Mouse (Mus musculus): ENCODE measurements around the gene Cbwd1. TPM values are rescaled to one million over a fixed set of nuclear protein-coding genes. Genes with fewer than 3 reads are reported as not detected.
"Not testable (repeated sequence)": the region's sequence is repeated elsewhere in the genome, so short reads cannot be mapped to it uniquely, and the experiment has no call there.

Gene Cbwd1
- polyA plus RNA-seq, 1 experiment from 2014 or later, result 12.7 TPM

- not testable (repeated sequence) for H3K4me2 ChIP-seq (replicated peaks); H3K27ac ChIP-seq; H3K9ac ChIP-seq; H3K9me3 ChIP-seq (ENCODE audit: control insufficient read depth, low read length); DNase-seq (ENCODE audit: low spot score); H3K27me3 ChIP-seq (ENCODE audit: control insufficient read depth, insufficient read depth, low read length); ATAC-seq (ENCODE audit: low FRiP score); H3K4me3 ChIP-seq (replicated peaks; ENCODE audit: low read length); H3K4me1 ChIP-seq (replicated peaks; ENCODE audit: control insufficient read depth, insufficient read depth, low read length); H3K36me3 ChIP-seq (replicated peaks; ENCODE audit: control insufficient read depth, insufficient read depth)
- 87% methylated on average over 23 of the region's 26 CpGs for WGBS
Measured at GRCm38 (mm10) chr19:24875129-24875870, 86.1 kb downstream of the Cbwd1 start, which contains the start of gene Gm10053. TSS of gene Gm10053 (plus strand) at chr19:24875686.

GRCm38 (mm10) chr19:24873873-24874272 is 87.5 kb downstream of the Cbwd1 start:
- ATAC-seq (ENCODE audit: low FRiP score) (no peak), DNase-seq (ENCODE audit: low spot score) (no peak)
- H3K4me3 ChIP-seq (replicated peaks; ENCODE audit: low read length), result no peak overlapping the region
- H3K36me3 ChIP-seq (replicated peaks; ENCODE audit: control insufficient read depth, insufficient read depth), result no peaks in the 10 kb centered on the region
- H3K9me3 ChIP-seq (ENCODE audit: control insufficient read depth, low read length), result no peaks in the 10 kb centered on the region
- H3K4me2 ChIP-seq (replicated peaks), result no peak overlapping the region
- H3K27me3 ChIP-seq (ENCODE audit: control insufficient read depth, insufficient read depth, low read length), result 0 out of 2 replicates have a peak, but pooled peaks cover 5% of the 10 kb centered on the region
- H3K9ac ChIP-seq, result no peak overlapping the region
- no peak overlapping the region for H3K27ac ChIP-seq
- no peaks in the 10 kb centered on the region for H3K4me1 ChIP-seq (replicated peaks; ENCODE audit: control insufficient read depth, insufficient read depth, low read length)
- WGBS, result 73% methylated on average over 2 of the region's 2 CpGs

GRCm38 (mm10) chr19:24871037-24871635 is 90.3 kb downstream of the Cbwd1 start:
- 21% methylated on average over 18 of the region's 18 CpGs for WGBS
- Histone ChIP-seq H3K4me1 (replicated peaks; ENCODE audit: control insufficient read depth, insufficient read depth, low read length) (no peaks in the 10 kb centered on the region), H3K27me3 (ENCODE audit: control insufficient read depth, insufficient read depth, low read length) (0 out of 2 replicates have a peak, but pooled peaks cover 5% of the 10 kb centered on the region), H3K36me3 (replicated peaks; ENCODE audit: control insufficient read depth, insufficient read depth) (no peaks in the 10 kb centered on the region), H3K9me3 (ENCODE audit: control insufficient read depth, low read length) (no peaks in the 10 kb centered on the region), H3K4me3 (replicated peaks; ENCODE audit: low read length) (peak overlapping the region; percentile 22), H3K4me2 (replicated peaks) (peak overlapping the region; percentile 52), H3K9ac (peak overlapping the region; percentile 36; the same call in 1 of the 2 replicates), H3K27ac (no peak overlapping the region)
- ATAC-seq (ENCODE audit: low FRiP score) (peak; percentile 48; the same call in 1 of the 2 replicates), DNase-seq (ENCODE audit: low spot score) (peak; percentile 94)

Small RNA genes lying within 50 kb of the gene (microRNA-seq; reads per million reads assigned to microRNA genes)
- not detected for gene Mir3084-1

Other genes starting within 250 kb of the Cbwd1 start
- 1.1 and 1.5 TPM in 2 replicates for gene Pgm5, start 99.8 kb downstream of the Cbwd1 start, polyA plus RNA-seq (2014; fragmentation: Nextera tagmentation; extraction: Ambion mirVana)
- gene Gm10053, start 85.9 kb downstream of the Cbwd1 start, polyA plus RNA-seq (2014; fragmentation: Nextera tagmentation; extraction: Ambion mirVana), result 296 and 310 TPM in 2 replicates
- gene Foxd4, start 60.4 kb downstream of the Cbwd1 start, polyA plus RNA-seq (2014; fragmentation: Nextera tagmentation; extraction: Ambion mirVana), result 0.13 and 0.23 TPM in 2 replicates
- gene Dock8, start 37.9 kb upstream of the Cbwd1 start, polyA plus RNA-seq (2014; fragmentation: Nextera tagmentation; extraction: Ambion mirVana), result 0.74 and 1.8 TPM in 2 replicates